Mouse (Mus musculus): ENCODE data around the gene Tspoap1. TPM values are rescaled to one million over a fixed set of nuclear protein-coding genes. Genes with fewer than 3 reads are reported as not detected.

Tspoap1 gene
- polyA plus RNA-seq, 1 experiment from 2014 or later, result 55.2 TPM

- Histone ChIP-seq H3K9ac (replicated peaks; ENCODE audit: low read depth, low read length) (no peak overlapping the region), H3K4me2 (ENCODE audit: low read depth, low read length) (no peak overlapping the region), H3K4me1 (ENCODE audit: control insufficient read depth, insufficient read depth, low read length) (no peaks in the 10 kb centered on the region), H3K27me3 (ENCODE audit: control insufficient read depth, insufficient read depth, low read length) (no peaks in the 10 kb centered on the region), H3K27ac (ENCODE audit: low read depth, low read length) (no peak overlapping the region), H3K4me3 (ENCODE audit: low read depth, low read length) (no peak overlapping the region), H3K9me3 (ENCODE audit: control insufficient read depth, low read length) (no peaks in the 10 kb centered on the region), H3K36me3 (ENCODE audit: control insufficient read depth, insufficient read depth, low read length) (no peaks in the 10 kb centered on the region)
- ATAC-seq (ENCODE audit: low read depth), result no peak
- WGBS, result 89% methylated on average over 7 of the region's 7 CpGs
These were observed 47.9 kb downstream of the Tspoap1 start for GRCm38 (mm10) chr11:87808236-87808635.

DNA sequence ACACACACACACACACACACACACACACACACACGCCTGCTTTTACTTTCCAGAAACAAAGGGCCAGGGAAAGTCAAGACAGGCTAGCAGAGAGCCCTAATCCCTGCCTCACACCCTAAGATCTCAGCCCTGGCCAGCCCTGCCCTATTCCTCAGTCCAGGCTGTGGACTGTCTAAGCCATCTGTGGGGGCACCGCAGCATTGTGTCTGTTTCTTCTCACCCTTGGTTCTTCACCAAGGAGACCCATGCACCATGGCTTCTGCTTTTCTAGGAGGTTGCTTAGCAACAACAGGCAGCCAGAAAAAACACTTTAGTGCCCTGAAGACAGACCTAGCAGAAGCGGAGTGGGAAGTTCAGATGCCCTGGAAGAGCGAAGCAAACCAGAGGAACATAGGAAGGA lies 51.1 kb downstream of the Tspoap1 start:
- no peaks in the 10 kb centered on the region for H3K36me3 ChIP-seq (ENCODE audit: control insufficient read depth, insufficient read depth, low read length)
- H3K9me3 ChIP-seq (ENCODE audit: control insufficient read depth, low read length), result no peaks in the 10 kb centered on the region
- H3K27ac ChIP-seq (ENCODE audit: low read depth, low read length), result no peak overlapping the region
- 49% methylated on average over 4 of the region's 4 CpGs for WGBS
- H3K4me3 ChIP-seq (ENCODE audit: low read depth, low read length), result no peak overlapping the region
- no peak overlapping the region for H3K9ac ChIP-seq (replicated peaks; ENCODE audit: low read depth, low read length)
- no peaks in the 10 kb centered on the region for H3K4me1 ChIP-seq (ENCODE audit: control insufficient read depth, insufficient read depth, low read length)
- ATAC-seq (ENCODE audit: low read depth), result no peak
- no peaks in the 10 kb centered on the region for H3K27me3 ChIP-seq (ENCODE audit: control insufficient read depth, insufficient read depth, low read length)
- no peak overlapping the region for H3K4me2 ChIP-seq (ENCODE audit: low read depth, low read length)

- 58% methylated on average over 8 of the region's 8 CpGs for whole genome bisulfite sequencing
- Histone ChIP-seq H3K27me3 (ENCODE audit: control insufficient read depth, insufficient read depth, low read length) (no peaks in the 10 kb centered on the region), H3K9ac (replicated peaks; ENCODE audit: low read depth, low read length) (no peak overlapping the region), H3K4me2 (ENCODE audit: low read depth, low read length) (no peak overlapping the region), H3K36me3 (ENCODE audit: control insufficient read depth, insufficient read depth, low read length) (no peaks in the 10 kb centered on the region), H3K4me3 (ENCODE audit: low read depth, low read length) (no peak overlapping the region), H3K9me3 (ENCODE audit: control insufficient read depth, low read length) (no peaks in the 10 kb centered on the region), H3K4me1 (ENCODE audit: control insufficient read depth, insufficient read depth, low read length) (no peaks in the 10 kb centered on the region), H3K27ac (ENCODE audit: low read depth, low read length) (no peak overlapping the region)
- no peak for ATAC-seq (ENCODE audit: low read depth)
These were observed 54.5 kb downstream of the Tspoap1 start for GRCm38 (mm10) chr11:87814831-87815230.

DNA sequence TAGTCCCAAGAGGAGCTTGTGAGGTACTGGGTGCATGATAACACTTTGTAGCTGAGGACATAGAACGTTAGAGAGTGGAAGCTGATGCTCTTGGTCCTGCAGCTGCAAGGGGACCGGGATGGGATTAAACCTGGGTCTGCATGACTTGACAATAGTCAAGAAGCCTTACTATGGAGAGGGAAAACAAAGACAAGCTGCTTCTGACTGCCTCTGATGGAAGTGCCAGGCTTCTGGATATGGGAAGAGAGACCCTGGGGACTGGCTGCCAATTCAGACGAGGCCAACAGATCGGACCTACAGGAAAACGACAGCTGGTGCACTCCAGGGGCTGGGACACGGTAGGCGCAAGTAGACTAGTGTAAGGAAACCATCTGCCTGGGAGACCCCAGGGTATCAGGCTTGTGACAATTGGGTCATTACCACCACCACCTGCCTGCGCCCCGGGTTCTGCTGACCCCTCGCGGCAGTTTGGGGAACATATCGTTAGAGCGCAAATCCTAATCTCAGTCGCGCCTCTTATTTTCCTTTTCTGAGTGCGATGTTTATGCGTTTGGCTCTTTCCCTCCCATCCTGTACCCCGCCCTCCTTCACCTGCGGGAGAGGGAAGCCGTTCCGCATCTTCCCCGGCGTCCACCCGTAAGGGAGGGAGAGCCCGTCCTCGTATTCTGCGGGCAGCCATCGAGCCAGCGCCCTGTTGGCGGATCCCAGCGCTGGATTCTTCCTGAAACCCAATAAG lies 56.5 kb downstream of the Tspoap1 start:
- H3K27ac ChIP-seq (ENCODE audit: low read depth, low read length), result no peak overlapping the region
- H3K9ac ChIP-seq (replicated peaks; ENCODE audit: low read depth, low read length), result peak overlapping the region; percentile 34; the same call in 1 of the 2 replicates
- peak overlapping the region; percentile 26 for H3K4me3 ChIP-seq (ENCODE audit: low read depth, low read length)
- peak overlapping the region; percentile 52 for H3K4me2 ChIP-seq (ENCODE audit: low read depth, low read length)
- WGBS, result 2% methylated on average over 30 of the region's 31 CpGs
- H3K9me3 ChIP-seq (ENCODE audit: control insufficient read depth, low read length), result no peaks in the 10 kb centered on the region
- ATAC-seq (ENCODE audit: low read depth), result peak; percentile 85
- no peaks in the 10 kb centered on the region for H3K4me1 ChIP-seq (ENCODE audit: control insufficient read depth, insufficient read depth, low read length)
- no peaks in the 10 kb centered on the region for H3K27me3 ChIP-seq (ENCODE audit: control insufficient read depth, insufficient read depth, low read length)
- no peaks in the 10 kb centered on the region for H3K36me3 ChIP-seq (ENCODE audit: control insufficient read depth, insufficient read depth, low read length)

- Histone ChIP-seq H3K9ac (replicated peaks; ENCODE audit: low read depth, low read length) (peak overlapping the region; percentile 34; the same call in 1 of the 2 replicates), H3K27me3 (ENCODE audit: control insufficient read depth, insufficient read depth, low read length) (no peaks in the 10 kb centered on the region), H3K36me3 (ENCODE audit: control insufficient read depth, insufficient read depth, low read length) (no peaks in the 10 kb centered on the region), H3K27ac (ENCODE audit: low read depth, low read length) (no peak overlapping the region), H3K4me2 (ENCODE audit: low read depth, low read length) (peak overlapping the region; percentile 52), H3K4me1 (ENCODE audit: control insufficient read depth, insufficient read depth, low read length) (no peaks in the 10 kb centered on the region), H3K4me3 (ENCODE audit: low read depth, low read length) (peak overlapping the region; percentile 26), H3K9me3 (ENCODE audit: control insufficient read depth, low read length) (no peaks in the 10 kb centered on the region)
- WGBS, result 28% methylated on average over 4 of the region's 4 CpGs
- 0 out of 2 replicates have a peak, but pooled peaks have one; percentile 31 for ATAC-seq (ENCODE audit: low read depth)
These were observed 57.1 kb downstream of the Tspoap1 start for GRCm38 (mm10) chr11:87817443-87817773.

DNA sequence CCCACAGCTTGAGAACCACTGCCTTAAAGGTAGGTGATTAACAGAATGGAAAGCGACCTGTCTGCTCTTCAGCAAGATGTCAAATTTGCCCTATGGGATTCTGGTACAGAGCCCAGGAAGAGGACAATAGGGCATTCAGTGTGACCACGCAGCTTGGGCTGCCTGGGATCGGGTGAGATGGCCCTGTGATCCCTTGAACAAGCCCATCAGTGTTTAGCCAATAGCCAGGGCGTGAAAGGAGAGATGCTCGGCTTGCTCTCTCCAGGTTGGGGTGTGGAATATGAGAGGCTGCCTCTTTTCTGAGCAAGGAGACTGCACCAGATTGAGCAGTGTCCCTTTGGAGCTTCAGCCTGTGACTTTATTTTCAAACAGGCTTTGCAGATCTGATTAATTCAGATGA lies 61.2 kb downstream of the Tspoap1 start:
- Histone ChIP-seq H3K27ac (ENCODE audit: low read depth, low read length) (no peak overlapping the region), H3K9me3 (ENCODE audit: control insufficient read depth, low read length) (no peaks in the 10 kb centered on the region), H3K4me1 (ENCODE audit: control insufficient read depth, insufficient read depth, low read length) (no peaks in the 10 kb centered on the region), H3K4me3 (ENCODE audit: low read depth, low read length) (no peak overlapping the region), H3K27me3 (ENCODE audit: control insufficient read depth, insufficient read depth, low read length) (no peaks in the 10 kb centered on the region), H3K36me3 (ENCODE audit: control insufficient read depth, insufficient read depth, low read length) (no peaks in the 10 kb centered on the region), H3K4me2 (ENCODE audit: low read depth, low read length) (no peak overlapping the region), H3K9ac (replicated peaks; ENCODE audit: low read depth, low read length) (no peak overlapping the region)
- 51% methylated on average over 5 of the region's 5 CpGs for WGBS
- no peak for ATAC-seq (ENCODE audit: low read depth)

GRCm38 (mm10) chr11:87828239-87828900 lies 68.0 kb downstream of the Tspoap1 start, which contains the start of gene Lpo:
Lpo (minus strand) TSS chr11:87828289.
- no peak within 1 kb of the TSS for H3K27ac ChIP-seq (ENCODE audit: low read depth, low read length)
- H3K9me3 ChIP-seq (ENCODE audit: control insufficient read depth, low read length), result no peaks in the 10 kb centered on the region
- H3K4me1 ChIP-seq (ENCODE audit: control insufficient read depth, insufficient read depth, low read length), result no peaks in the 10 kb centered on the region
- no peak within 1 kb of the TSS for H3K4me3 ChIP-seq (ENCODE audit: low read depth, low read length)
- no peak within 1 kb of the TSS for H3K4me2 ChIP-seq (ENCODE audit: low read depth, low read length)
- H3K27me3 ChIP-seq (ENCODE audit: control insufficient read depth, insufficient read depth, low read length), result no peaks in the 10 kb centered on the region
- H3K36me3 ChIP-seq (ENCODE audit: control insufficient read depth, insufficient read depth, low read length), result no peaks in the 10 kb centered on the region
- 16% methylated on average over 10 of the region's 10 CpGs for WGBS
- ATAC-seq (ENCODE audit: low read depth), result no peak
- H3K9ac ChIP-seq (replicated peaks; ENCODE audit: low read depth, low read length), result no peak within 1 kb of the TSS

MicroRNA genes within 50 kb of the gene (microRNA counts, 519-probe panel; counts per million panel counts)
- microRNA mmu-miR-142-3p (3,653 counts per million, percentile 31 among the panel's probes with 10 or more counts), microRNA mmu-miR-142-5p (not detected)

Small RNA genes within 50 kb of the gene (microRNA-seq; reads per million reads assigned to microRNA genes)
- gene Mir142, result not detected
- gene Mir142b, result not detected

Other genes starting within 250 kb of the Tspoap1 start
- gene Gm11492, start 193.9 kb upstream of the Tspoap1 start, polyA plus RNA-seq (2014; fragmentation: Nextera tagmentation; extraction: Ambion mirVana), result not detected in 2 replicates
- gene Sept4, start 191.6 kb upstream of the Tspoap1 start, polyA plus RNA-seq (2014; fragmentation: Nextera tagmentation; extraction: Ambion mirVana), result 24.8 and 30.0 TPM in 2 replicates
- 51.0 and 66.8 TPM in 2 replicates for gene Mtmr4, start 168.4 kb upstream of the Tspoap1 start, polyA plus RNA-seq (2014; fragmentation: Nextera tagmentation; extraction: Ambion mirVana)
- gene Hsf5, start 143.4 kb upstream of the Tspoap1 start, polyA plus RNA-seq (2014; fragmentation: Nextera tagmentation; extraction: Ambion mirVana), result 0.33 and 0.62 TPM in 2 replicates
- 0.71 and 1.1 TPM in 2 replicates for gene Rnf43, start 97.8 kb upstream of the Tspoap1 start, polyA plus RNA-seq (2014; fragmentation: Nextera tagmentation; extraction: Ambion mirVana)
- gene Supt4a, start 23.0 kb upstream of the Tspoap1 start, polyA plus RNA-seq (2014; fragmentation: Nextera tagmentation; extraction: Ambion mirVana), result 137 and 139 TPM in 2 replicates
- 0.31 and 2.2 TPM in 2 replicates for gene Mpo, start 33.0 kb downstream of the Tspoap1 start, polyA plus RNA-seq (2014; fragmentation: Nextera tagmentation; extraction: Ambion mirVana)
- 0.93 and 1.3 TPM in 2 replicates for gene Lpo, start 67.7 kb downstream of the Tspoap1 start, polyA plus RNA-seq (2014; fragmentation: Nextera tagmentation; extraction: Ambion mirVana)
- gene Mks1, start 92.7 kb downstream of the Tspoap1 start, polyA plus RNA-seq (2014; fragmentation: Nextera tagmentation; extraction: Ambion mirVana), result 10.4 and 11.1 TPM in 2 replicates
- 0.28 and 0.46 TPM in 2 replicates for gene Epx, start 115.0 kb downstream of the Tspoap1 start, polyA plus RNA-seq (2014; fragmentation: Nextera tagmentation; extraction: Ambion mirVana)
- not detected in 2 replicates for gene Olfr462, start 131.7 kb downstream of the Tspoap1 start, polyA plus RNA-seq (2014; fragmentation: Nextera tagmentation; extraction: Ambion mirVana)
- not detected in 2 replicates for gene Olfr463, start 136.8 kb downstream of the Tspoap1 start, polyA plus RNA-seq (2014; fragmentation: Nextera tagmentation; extraction: Ambion mirVana)
- gene Olfr464, start 160.4 kb downstream of the Tspoap1 start, polyA plus RNA-seq (2014; fragmentation: Nextera tagmentation; extraction: Ambion mirVana), result 0.13 and 0.31 TPM in 2 replicates
- gene Dynll2, start 227.0 kb downstream of the Tspoap1 start, polyA plus RNA-seq (2014; fragmentation: Nextera tagmentation; extraction: Ambion mirVana), result 30.5 and 37.9 TPM in 2 replicates

All from neural tube, embryonic 14.5 days (tissue).